Mouse (Mus musculus): Measurements from ENCODE around the gene Rhbdf1. TPM values are rescaled to one million over a fixed set of nuclear protein-coding genes. Genes with fewer than 3 reads are reported as not detected.

Gene Rhbdf1
- total and polyA plus RNA-seq, 3 experiments, result 2.9 to 14.3 TPM; not detected in 1

DNA sequence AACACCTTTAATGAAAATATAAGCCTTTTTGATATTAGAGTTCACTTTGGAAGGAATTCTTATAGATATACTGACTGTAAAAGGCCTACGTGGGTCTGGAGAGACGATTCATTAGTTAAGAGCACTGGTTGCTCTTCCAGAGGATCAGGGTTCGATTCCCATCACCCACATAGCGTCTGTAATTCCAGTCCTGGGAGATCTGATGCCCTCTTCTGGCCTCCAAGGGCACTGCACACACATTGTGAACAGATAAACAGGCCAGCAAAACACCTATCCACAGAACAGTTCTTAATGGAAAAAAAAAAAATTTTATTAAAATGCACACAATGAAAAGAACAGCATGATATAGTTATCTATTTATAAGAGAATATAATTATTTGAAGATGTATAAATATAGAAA is 34.8 kb downstream of the Rhbdf1 start:
- no peaks in the 10 kb centered on the region for H3K79me2 ChIP-seq (ENCODE audit: control insufficient read depth, insufficient read depth, low read length, poor library complexity)
- H3K9ac ChIP-seq (ENCODE audit: control insufficient read depth, low read depth, low read length, poor library complexity, severe bottlenecking), result no peak overlapping the region
- no peak for DNase-seq (ENCODE audit: low read depth, low spot score)
- TF ChIP-seq CTCF (IDR thresholded peaks at IDR 0.05 in 2 of 3, conservative IDR thresholded peaks at IDR 0.05 in 1 of 3; ENCODE audit: control insufficient read depth in 1 of 3, insufficient read depth in 1 of 3, low read depth in 2 of 3, low read length in 3 of 3, poor library complexity in 1 of 3, severe bottlenecking in 1 of 3) (peak; percentile 30 to 46 (median 45)), ELF1 (IDR thresholded peaks at IDR 0.05; ENCODE audit: low read depth, low read length) (no peak), KAT2A (conservative IDR thresholded peaks at IDR 0.05; ENCODE audit: low read depth, low read length) (no peak), MAX (IDR thresholded peaks at IDR 0.05; ENCODE audit: low read length) (no peak)
- H3K4me3 ChIP-seq (ENCODE audit: control insufficient read depth in 1 of 2, insufficient read depth in 1 of 2, low read depth in 2 of 2, low read length in 2 of 2), result no peak overlapping the region
- no peaks in the 10 kb centered on the region for H3K9me3 ChIP-seq (replicated peaks; ENCODE audit: insufficient read depth, low read length)
- no peaks in the 10 kb centered on the region for H3K4me1 ChIP-seq (ENCODE audit: control insufficient read depth in 1 of 2, insufficient read depth in 2 of 2, low read length in 2 of 2)
- no peaks in the 10 kb centered on the region for H3K27me3 ChIP-seq (ENCODE audit: control insufficient read depth in 1 of 2, insufficient read depth in 2 of 2, low read length in 2 of 2)
- peaks cover 0 to 2% of the 10 kb centered on the region in 2 experiments; a peak in 1 of 4 replicates for H3K36me3 ChIP-seq (ENCODE audit: control insufficient read depth in 1 of 2, insufficient read depth in 2 of 2, low read length in 2 of 2)
- H3K27ac ChIP-seq (ENCODE audit: control insufficient read depth, low read depth, low read length), result no peak overlapping the region

DNA sequence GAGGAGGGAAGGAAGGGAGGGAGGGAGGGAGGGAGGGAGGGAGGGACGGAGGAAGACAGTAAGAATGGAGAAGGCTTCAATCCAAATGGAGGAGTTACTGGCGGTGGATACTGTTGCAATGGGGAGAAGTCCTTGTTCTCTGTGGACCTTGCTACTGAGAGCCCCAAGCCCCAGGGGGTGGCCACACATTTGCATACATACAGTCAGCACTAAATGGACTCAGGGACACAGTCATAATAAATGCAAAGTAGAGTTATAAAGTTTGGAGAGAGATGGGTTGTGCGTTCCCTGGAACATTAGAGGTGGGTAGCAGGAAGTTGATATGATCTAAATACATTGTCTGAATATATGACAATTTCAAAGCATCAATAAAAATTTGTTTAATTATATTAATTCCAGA is 36.1 kb downstream of the Rhbdf1 start:
- Histone ChIP-seq H3K36me3 (ENCODE audit: control insufficient read depth in 1 of 2, insufficient read depth in 2 of 2, low read length in 2 of 2) (peaks cover 0 to 2% of the 10 kb centered on the region in 2 experiments; a peak in 1 of 4 replicates), H3K9ac (ENCODE audit: control insufficient read depth, low read depth, low read length, poor library complexity, severe bottlenecking) (no peak overlapping the region), H3K4me1 (ENCODE audit: control insufficient read depth in 1 of 2, insufficient read depth in 2 of 2, low read length in 2 of 2) (no peaks in the 10 kb centered on the region), H3K27ac (ENCODE audit: control insufficient read depth, low read depth, low read length) (no peak overlapping the region), H3K4me3 (ENCODE audit: control insufficient read depth in 1 of 2, insufficient read depth in 1 of 2, low read depth in 2 of 2, low read length in 2 of 2) (no peak overlapping the region), H3K9me3 (replicated peaks; ENCODE audit: insufficient read depth, low read length) (no peaks in the 10 kb centered on the region), H3K79me2 (ENCODE audit: control insufficient read depth, insufficient read depth, low read length, poor library complexity) (no peaks in the 10 kb centered on the region), H3K27me3 (ENCODE audit: control insufficient read depth in 1 of 2, insufficient read depth in 2 of 2, low read length in 2 of 2) (no peaks in the 10 kb centered on the region)
- DNase-seq (ENCODE audit: low read depth, low spot score), result no peak
- TF ChIP-seq POLR2AphosphoS2 (IDR thresholded peaks at IDR 0.05; ENCODE audit: low read length) (no peak), RAD21 (IDR thresholded peaks at IDR 0.05; ENCODE audit: low read depth, low read length) (no peak), MAFK (IDR thresholded peaks at IDR 0.05; ENCODE audit: borderline replicate concordance, low read depth, low read length) (no peak), MXI1 (IDR thresholded peaks at IDR 0.05; ENCODE audit: low read depth, low read length) (no peak), MYC (IDR thresholded peaks at IDR 0.05; ENCODE audit: low read depth, low read length) (no peak), MAZ (IDR thresholded peaks at IDR 0.05; ENCODE audit: low read depth, low read length) (no peak), EP300 (IDR thresholded peaks at IDR 0.05; ENCODE audit: low read depth in 1 of 2, low read length in 2 of 2) (no peak), SMC3 (IDR thresholded peaks at IDR 0.05; ENCODE audit: low read depth, low read length) (no peak), ZNF384 (IDR thresholded peaks at IDR 0.05; ENCODE audit: low read depth, low read length) (no peak), MAX (IDR thresholded peaks at IDR 0.05; ENCODE audit: low read length) (no peak), USF1 (IDR thresholded peaks at IDR 0.05; ENCODE audit: low read depth, low read length) (no peak), GABPA (IDR thresholded peaks at IDR 0.05; ENCODE audit: low read depth, low read length) (no peak), GATA1 (IDR thresholded peaks at IDR 0.05; ENCODE audit: low read depth, low read length) (no peak)

DNA sequence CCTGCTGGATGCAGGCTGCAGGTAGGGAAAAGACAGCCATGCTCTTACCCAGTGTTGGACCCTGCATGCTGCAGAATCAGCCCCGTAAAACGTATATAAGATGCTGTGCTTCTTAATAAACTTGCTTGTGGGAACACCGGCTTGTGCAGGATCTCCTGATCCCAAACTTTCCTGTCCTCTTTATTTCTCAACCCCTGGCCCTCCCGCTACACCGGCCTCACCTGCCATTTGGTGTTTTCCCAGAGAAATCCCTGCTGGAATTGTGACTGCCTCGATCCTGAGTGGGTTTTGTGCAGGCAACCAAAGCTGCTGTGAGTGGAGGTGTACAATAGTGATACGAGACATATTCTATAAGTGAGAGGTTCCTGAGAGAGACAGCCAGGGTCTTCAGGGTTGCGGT is 37.6 kb downstream of the Rhbdf1 start:
- Histone ChIP-seq H3K9ac (ENCODE audit: control insufficient read depth, low read depth, low read length, poor library complexity, severe bottlenecking) (no peak overlapping the region), H3K4me1 (ENCODE audit: control insufficient read depth in 1 of 2, insufficient read depth in 2 of 2, low read length in 2 of 2) (no peaks in the 10 kb centered on the region), H3K27ac (ENCODE audit: control insufficient read depth, low read depth, low read length) (no peak overlapping the region), H3K36me3 (ENCODE audit: control insufficient read depth in 1 of 2, insufficient read depth in 2 of 2, low read length in 2 of 2) (no peaks in the 10 kb centered on the region), H3K4me3 (ENCODE audit: control insufficient read depth in 1 of 2, insufficient read depth in 1 of 2, low read depth in 2 of 2, low read length in 2 of 2) (no peak overlapping the region), H3K9me3 (replicated peaks; ENCODE audit: insufficient read depth, low read length) (no peaks in the 10 kb centered on the region), H3K79me2 (ENCODE audit: control insufficient read depth, insufficient read depth, low read length, poor library complexity) (no peaks in the 10 kb centered on the region), H3K27me3 (ENCODE audit: control insufficient read depth in 1 of 2, insufficient read depth in 2 of 2, low read length in 2 of 2) (no peaks in the 10 kb centered on the region)
- no peak for DNase-seq (ENCODE audit: low read depth, low spot score)
- TF ChIP-seq RCOR1 (IDR thresholded peaks at IDR 0.05; ENCODE audit: low read depth, low read length) (no peak), JUND (IDR thresholded peaks at IDR 0.05; ENCODE audit: low read depth, low read length) (no peak), ZNF384 (IDR thresholded peaks at IDR 0.05; ENCODE audit: low read depth, low read length) (no peak)

Measured in MEL (cell line).